Mouse (Mus musculus): ENCODE measurements around the gene Ech1.

The Ech1 gene

GRCm38 (mm10) chr7:28818861-28819452 is 6.1 kb upstream of the Ech1 start:
- no peak for DNase-seq (ENCODE audit: low spot score in 2 of 2)

GRCm38 (mm10) chr7:28819571-28819970 is 5.4 kb upstream of the Ech1 start:
- no peak for DNase-seq (ENCODE audit: low spot score in 2 of 2)

GRCm38 (mm10) chr7:28820358-28821260 is 4.4 kb upstream of the Ech1 start:
- DNase-seq (ENCODE audit: low spot score in 2 of 2) = no peak

- DNase-seq (ENCODE audit: low spot score in 2 of 2) = no peak
Measured at GRCm38 (mm10) chr7:28821261-28821831, 3.7 kb upstream of the Ech1 start.

- DNase-seq (ENCODE audit: low spot score in 2 of 2) = no peak
Measured at GRCm38 (mm10) chr7:28822556-28822955, 2.5 kb upstream of the Ech1 start.

- DNase-seq (ENCODE audit: low spot score in 2 of 2) = no peak
Measured at GRCm38 (mm10) chr7:28822993-28823903, 1.8 kb upstream of the Ech1 start.

- DNase-seq (ENCODE audit: low spot score in 2 of 2) = no peak
Measured at GRCm38 (mm10) chr7:28823932-28824331, 1.1 kb upstream of the Ech1 start.

GRCm38 (mm10) chr7:28825686-28826401 is 827 bp downstream of the Ech1 start:
- DNase-seq (ENCODE audit: low spot score in 2 of 2) = peak in 1 of 2 experiments; percentile 69

- no peak for DNase-seq (ENCODE audit: low spot score in 2 of 2)
Measured at GRCm38 (mm10) chr7:28826402-28826772, 1.4 kb downstream of the Ech1 start.

GRCm38 (mm10) chr7:28827338-28827737 is 2.3 kb downstream of the Ech1 start:
- no peak for DNase-seq (ENCODE audit: low spot score in 2 of 2)

- no peak for DNase-seq (ENCODE audit: low spot score in 2 of 2)
Measured at GRCm38 (mm10) chr7:28829821-28830220, 4.8 kb downstream of the Ech1 start.

GRCm38 (mm10) chr7:28830981-28831380 is 6.0 kb downstream of the Ech1 start:
- peak in 1 of 2 experiments; percentile 52 for DNase-seq (ENCODE audit: low spot score in 2 of 2)

GRCm38 (mm10) chr7:28831411-28832125 is 6.6 kb downstream of the Ech1 start:
- DNase-seq (ENCODE audit: low spot score in 2 of 2) = peak in 1 of 2 experiments; percentile 62

GRCm38 (mm10) chr7:28832137-28832536 is 7.1 kb downstream of the Ech1 start:
- no peak for DNase-seq (ENCODE audit: low spot score in 2 of 2)

- DNase-seq (ENCODE audit: low spot score in 2 of 2) = peak in 1 of 2 experiments; percentile 57
Measured at GRCm38 (mm10) chr7:28833723-28834347, 8.8 kb downstream of the Ech1 start, which contains the start of gene Lgals4. Gene Lgals4, plus strand, starts transcription at chr7:28833854.

- peak in 1 of 2 experiments; percentile 55 for DNase-seq (ENCODE audit: low spot score in 2 of 2)
Measured at GRCm38 (mm10) chr7:28836936-28837335, 11.9 kb downstream of the Ech1 start.

- peak in 1 of 2 experiments; percentile 58 for DNase-seq (ENCODE audit: low spot score in 2 of 2)
Measured at GRCm38 (mm10) chr7:28838331-28838730, 13.3 kb downstream of the Ech1 start.

GRCm38 (mm10) chr7:28847273-28847672 is 22.3 kb downstream of the Ech1 start:
- DNase-seq (ENCODE audit: low spot score in 2 of 2) = no peak

- DNase-seq (ENCODE audit: low spot score in 2 of 2) = no peak
Measured at GRCm38 (mm10) chr7:28849700-28850236, 24.8 kb downstream of the Ech1 start.

All from spleen, postnatal 4 days (tissue).